8 mouse cellular contexts compared by ENCODE assay signal in genomic region chr11:115810377-115810776, GRCm38 (mm10). TPM values are rescaled to one million over a fixed set of nuclear protein-coding genes. Genes with fewer than 3 reads are reported as not detected.
DNase-seq lines count a peak whose midpoint lies in the region; ATAC-seq and TF ChIP-seq lines count a peak whose summit lies in the region.

No protein-coding gene starts in this region.

- H3K27ac ChIP-seq in heart, embryonic 14.5 days (replicated peaks in 1 of 2; ENCODE audit: control insufficient read depth in 1 of 2, insufficient read depth in 1 of 2, low read depth in 2 of 2, low read length in 2 of 2) = peak overlapping the region; percentile 91 to 93
- H3K27ac ChIP-seq in kidney, postnatal 0 days = peak overlapping the region; percentile 77

- peak overlapping the region; percentile 66 to 93 for H3K4me3 ChIP-seq in heart, embryonic 14.5 days (ENCODE audit: control insufficient read depth in 1 of 2, insufficient read depth in 1 of 2, low read depth in 1 of 2, low read length in 2 of 2)
- peak overlapping the region; percentile 79 for H3K4me3 ChIP-seq in kidney, postnatal 0 days (replicated peaks; ENCODE audit: low read depth, low read length)

- no peaks in the 10 kb centered on the region for H3K27me3 ChIP-seq in heart, embryonic 14.5 days (ENCODE audit: control insufficient read depth, insufficient read depth, low read length)
- H3K27me3 ChIP-seq in kidney, postnatal 0 days (ENCODE audit: insufficient read depth, low read length) = no peaks in the 10 kb centered on the region

- TF ChIP-seq CTCF in kidney, postnatal 0 days (IDR thresholded peaks at IDR 0.05; ENCODE audit: low read depth) = no peak

- WGBS in heart, embryonic 14.5 days = 19% methylated on average over 14 of the region's 14 CpGs
- 15% methylated on average over 14 of the region's 14 CpGs for WGBS in kidney, postnatal 0 days

- peaks cover 44% of the 10 kb centered on the region for H3K36me3 ChIP-seq in heart, embryonic 14.5 days (ENCODE audit: control insufficient read depth, insufficient read depth, low read length)
- peaks cover 8% of the 10 kb centered on the region; the same call in 1 of the 2 replicates for H3K36me3 ChIP-seq in kidney, postnatal 0 days (ENCODE audit: insufficient read depth, low read length)

- peak overlapping the region; percentile 89 for H3K9ac ChIP-seq in heart, embryonic 14.5 days (ENCODE audit: low read length)
- H3K9ac ChIP-seq in kidney, postnatal 0 days (ENCODE audit: low read depth, low read length) = peak overlapping the region; percentile 36; the same call in 1 of the 2 replicates

- no peaks in the 10 kb centered on the region for H3K9me3 ChIP-seq in heart, embryonic 14.5 days (ENCODE audit: control insufficient read depth, low read length)
- H3K9me3 ChIP-seq in kidney, postnatal 0 days (replicated peaks; ENCODE audit: low read length) = no peaks in the 10 kb centered on the region

- H3K4me1 ChIP-seq in heart, embryonic 14.5 days (ENCODE audit: control insufficient read depth in 2 of 2, insufficient read depth in 2 of 2, low read length in 2 of 2) = peaks cover 49 to 57% of the 10 kb centered on the region in 2 experiments
- H3K4me1 ChIP-seq in kidney, postnatal 0 days (replicated peaks; ENCODE audit: insufficient read depth, low read length) = peaks cover 42% of the 10 kb centered on the region

- peak overlapping the region; percentile 97 for H3K4me2 ChIP-seq in heart, embryonic 14.5 days (ENCODE audit: low read length)
- H3K4me2 ChIP-seq in kidney, postnatal 0 days (ENCODE audit: low read length) = peak overlapping the region; percentile 93

- DNase-seq in ovary, adult 18-20 months (ENCODE audit: low spot score) = peak; percentile 72
- DNase-seq in ovary, postnatal 10 days (ENCODE audit: low spot score) = no peak
- DNase-seq in kidney, postnatal 0 days (ENCODE audit: low spot score) = peak; percentile 82
- peak; percentile 44 for DNase-seq in lung, postnatal 25 days (ENCODE audit: low spot score)
- no peak for DNase-seq in MN1 (ENCODE audit: low spot score)
- no peak for DNase-seq in layer of hippocampus, adult 9-11 months
- DNase-seq in right cerebral cortex, postnatal 14 days = no peak

- ATAC-seq in heart, embryonic 14.5 days (ENCODE audit: insufficient number of reproducible peaks, insufficient read depth, low FRiP score, low read depth) = no peak
- ATAC-seq in kidney, postnatal 0 days (replicated peaks; ENCODE audit: low FRiP score, low read depth) = no peak

RNA-seq across cellular contexts. Expression of gene Caskin2, which starts 3.1 kb away (rescaled TPM):
- polyA plus RNA-seq in heart, embryonic 14.5 days (2014; fragmentation: Nextera tagmentation; extraction: Ambion mirVana) = 21.0 and 21.1 TPM in 2 replicates
- polyA plus RNA-seq in kidney, postnatal 0 days (2015; fragmentation: Nextera tagmentation; extraction: Ambion mirVana) = 14.2 and 14.4 TPM in 2 replicates

RNA-seq across cellular contexts. Expression of gene Tsen54, which starts 4.1 kb away (rescaled TPM):
- 18.9 and 24.2 TPM in 2 replicates for polyA plus RNA-seq in heart, embryonic 14.5 days (2014; fragmentation: Nextera tagmentation; extraction: Ambion mirVana)
- polyA plus RNA-seq in kidney, postnatal 0 days (2015; fragmentation: Nextera tagmentation; extraction: Ambion mirVana) = 34.7 and 36.2 TPM in 2 replicates

RNA-seq across cellular contexts. Expression of gene Llgl2, which starts 13.5 kb away (rescaled TPM):
- 14.5 and 15.5 TPM in 2 replicates for polyA plus RNA-seq in heart, embryonic 14.5 days (2014; fragmentation: Nextera tagmentation; extraction: Ambion mirVana)
- 54.5 and 61.2 TPM in 2 replicates for polyA plus RNA-seq in kidney, postnatal 0 days (2015; fragmentation: Nextera tagmentation; extraction: Ambion mirVana)

RNA-seq across cellular contexts. Expression of gene Tmem94, which starts 45.1 kb away (rescaled TPM):
- 27.1 and 28.7 TPM in 2 replicates for polyA plus RNA-seq in heart, embryonic 14.5 days (2014; fragmentation: Nextera tagmentation; extraction: Ambion mirVana)
- polyA plus RNA-seq in kidney, postnatal 0 days (2015; fragmentation: Nextera tagmentation; extraction: Ambion mirVana) = 19.6 TPM in 2 replicates

RNA-seq across cellular contexts. Expression of gene Myo15b, which starts 47.8 kb away (rescaled TPM):
- 0.09 and 0.22 TPM in 2 replicates for polyA plus RNA-seq in heart, embryonic 14.5 days (2014; fragmentation: Nextera tagmentation; extraction: Ambion mirVana)
- polyA plus RNA-seq in kidney, postnatal 0 days (2015; fragmentation: Nextera tagmentation; extraction: Ambion mirVana) = 16.5 and 17.6 TPM in 2 replicates

Comparison
In these comparisons a context has a peak if more than half of its experiments do, and no peak if none do; other contexts are left out.
1. DNase-seq: peak in ovary, adult 18-20 months (single experiment), kidney, postnatal 0 days (single experiment) and lung, postnatal 25 days (single experiment); none in ovary, postnatal 10 days (single experiment), MN1 (single experiment), layer of hippocampus, adult 9-11 months (single experiment) and right cerebral cortex, postnatal 14 days (single experiment).